Mouse (Mus musculus): ENCODE measurements around the gene Atrn. TPM values are rescaled to one million over a fixed set of nuclear protein-coding genes. Genes with fewer than 3 reads are reported as not detected.

The Atrn gene
- polyA plus RNA-seq, 1 experiment, result 6.8 TPM

DNA sequence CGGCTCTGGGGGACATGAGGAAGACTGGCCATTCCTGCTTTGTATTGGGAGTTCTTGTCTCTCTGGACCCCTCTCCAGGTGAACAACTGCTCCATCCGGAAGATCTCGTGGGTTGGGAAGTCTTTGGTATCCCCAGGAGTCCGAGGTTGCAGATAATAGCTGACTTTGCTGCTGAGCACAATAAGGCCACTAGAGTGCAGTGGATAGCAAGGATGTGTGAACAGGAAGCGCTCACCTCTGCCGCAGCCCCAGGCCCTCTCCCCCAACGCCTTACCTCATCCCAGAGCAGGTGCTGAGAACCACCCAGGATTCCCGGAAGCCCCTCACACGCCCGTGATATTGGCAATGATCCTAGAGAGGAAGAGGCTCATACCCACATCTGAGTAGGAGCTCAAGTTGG is 149.9 kb downstream of the Atrn start:
- no peak overlapping the region for H3K4me3 ChIP-seq

GRCm38 (mm10) chr2:131058672-131059071 is 152.4 kb downstream of the Atrn start:
- Histone ChIP-seq H3K79me2 (ENCODE audit: control insufficient read depth, insufficient read depth) (no peaks in the 10 kb centered on the region), H3K36me3 (ENCODE audit: control insufficient read depth, insufficient read depth) (no peaks in the 10 kb centered on the region), H3K4me2 (ENCODE audit: low read depth) (no peak overlapping the region), H3K27me3 (ENCODE audit: control insufficient read depth, insufficient read depth, insufficient read length) (peaks cover 29% of the 10 kb centered on the region), H3ac (ENCODE audit: control insufficient read depth, insufficient read length) (no peak overlapping the region), H3K4me3 (no peak overlapping the region)
- TF ChIP-seq USF1 (IDR thresholded peaks at IDR 0.05; ENCODE audit: low read depth) (no peak), E2F4 (IDR thresholded peaks at IDR 0.05; ENCODE audit: insufficient read depth) (no peak)

More for the DNA sequence above, 149.9 kb downstream of the Atrn start:
- no peaks in the 10 kb centered on the region for H3K36me3 ChIP-seq (ENCODE audit: control insufficient read depth, insufficient read depth)
- H3K4me2 ChIP-seq (ENCODE audit: low read depth), result peak overlapping the region; percentile 64
- H3K79me2 ChIP-seq (ENCODE audit: control insufficient read depth, insufficient read depth), result no peaks in the 10 kb centered on the region
- TF ChIP-seq TCF3 (IDR thresholded peaks at IDR 0.05; ENCODE audit: insufficient read length, low read depth) (no peak), USF1 (IDR thresholded peaks at IDR 0.05; ENCODE audit: low read depth) (no peak), POLR2A (IDR thresholded peaks at IDR 0.05; ENCODE audit: insufficient read length, low read depth) (no peak), TCF12 (IDR thresholded peaks at IDR 0.05; ENCODE audit: insufficient read depth, poor library complexity, severe bottlenecking) (no peak), MAX (IDR thresholded peaks at IDR 0.05; ENCODE audit: low read depth) (no peak)
- H3ac ChIP-seq (ENCODE audit: control insufficient read depth, insufficient read length), result no peak overlapping the region
- H3K27me3 ChIP-seq (ENCODE audit: control insufficient read depth, insufficient read depth, insufficient read length), result peaks cover 43% of the 10 kb centered on the region

DNA sequence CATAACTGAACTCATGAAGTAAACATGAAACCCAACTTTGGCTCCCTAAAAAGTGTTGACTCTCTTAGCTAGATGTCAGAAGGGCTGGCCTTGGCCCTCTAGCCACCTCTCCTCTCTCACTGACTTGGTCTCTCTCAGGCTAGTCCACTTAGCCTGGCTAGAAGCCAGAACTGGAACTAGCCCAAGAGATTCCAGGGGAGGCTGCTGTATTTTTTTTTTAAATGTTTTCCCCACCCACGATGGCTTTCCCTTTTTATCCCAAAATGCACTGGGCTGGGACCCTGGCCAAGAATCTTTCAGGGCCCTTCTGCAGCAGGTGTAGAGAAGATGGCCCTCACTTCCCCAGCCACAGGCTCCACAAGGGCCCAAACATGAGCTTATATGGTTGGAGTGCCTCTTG is 153.1 kb downstream of the Atrn start:
- TF ChIP-seq MYOG (IDR thresholded peaks at IDR 0.05; ENCODE audit: control insufficient read depth in 1 of 3, insufficient read depth in 1 of 3, insufficient read length in 2 of 3, low read depth in 2 of 3) (no peak), MYOD1 (IDR thresholded peaks at IDR 0.05; ENCODE audit: control insufficient read depth in 1 of 3, insufficient read length in 2 of 3, low read depth in 2 of 3) (peak in 2 of 3 experiments; percentile 6 to 26)
- Histone ChIP-seq H3K4me3 (no peak overlapping the region), H3K36me3 (ENCODE audit: control insufficient read depth, insufficient read depth) (no peaks in the 10 kb centered on the region), H3K27me3 (ENCODE audit: control insufficient read depth, insufficient read depth, insufficient read length) (peaks cover 24% of the 10 kb centered on the region), H3K79me2 (ENCODE audit: control insufficient read depth, insufficient read depth) (no peaks in the 10 kb centered on the region), H3ac (ENCODE audit: control insufficient read depth, insufficient read length) (no peak overlapping the region), H3K4me2 (ENCODE audit: low read depth) (no peak overlapping the region)

DNA sequence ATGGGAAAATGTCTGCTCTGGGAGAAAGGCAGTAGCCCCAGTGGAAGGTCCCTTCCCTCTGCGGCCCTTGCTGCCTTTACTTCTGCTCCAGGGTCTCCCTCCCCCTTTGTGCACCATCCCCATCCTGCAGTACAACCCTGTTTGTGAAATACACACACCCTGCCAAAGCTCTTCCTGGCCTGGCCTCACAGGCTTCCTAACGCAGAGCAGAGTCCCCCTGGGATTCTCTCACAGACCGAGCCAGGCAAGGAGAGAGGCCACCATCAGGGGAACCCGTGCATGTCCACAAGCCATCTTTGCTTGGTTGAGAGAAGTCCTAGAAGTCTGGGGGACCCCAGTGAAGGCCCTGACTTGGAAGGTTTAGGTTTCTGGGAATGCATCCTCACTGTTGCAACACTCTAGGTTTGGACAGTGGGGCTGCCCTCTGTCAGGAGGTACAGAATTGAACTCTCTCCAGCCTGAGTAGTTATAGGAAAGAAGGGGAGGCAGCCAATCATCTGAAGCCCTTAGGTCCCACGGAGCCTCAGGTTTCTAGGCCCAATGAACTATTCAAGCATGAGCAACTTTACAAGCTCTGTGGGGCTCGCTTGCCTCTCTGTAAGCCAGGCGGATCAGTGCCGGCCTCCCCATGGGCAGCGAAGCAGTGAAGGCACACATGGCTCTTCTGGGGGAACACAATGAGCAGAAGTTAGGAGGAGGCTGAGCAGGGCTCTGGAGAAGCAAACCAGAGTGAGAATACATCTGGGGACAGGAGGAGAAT is 153.7 kb downstream of the Atrn start:
- H3K4me3 ChIP-seq, result no peak overlapping the region
- no peaks in the 10 kb centered on the region for H3K79me2 ChIP-seq (ENCODE audit: control insufficient read depth, insufficient read depth)
- no peaks in the 10 kb centered on the region for H3K36me3 ChIP-seq (ENCODE audit: control insufficient read depth, insufficient read depth)
- no peak overlapping the region for H3K4me2 ChIP-seq (ENCODE audit: low read depth)
- TF ChIP-seq MYOD1 (IDR thresholded peaks at IDR 0.05; ENCODE audit: control insufficient read depth in 1 of 3, insufficient read length in 2 of 3, low read depth in 2 of 3) (no peak), CEBPB (IDR thresholded peaks at IDR 0.05; ENCODE audit: insufficient read depth, poor library complexity, severe bottlenecking) (no peak), SRF (IDR thresholded peaks at IDR 0.05; ENCODE audit: control insufficient read depth, insufficient read length, low read depth) (no peak), USF1 (IDR thresholded peaks at IDR 0.05; ENCODE audit: low read depth) (no peak), MAX (IDR thresholded peaks at IDR 0.05; ENCODE audit: low read depth) (no peak), E2F4 (IDR thresholded peaks at IDR 0.05; ENCODE audit: insufficient read depth) (no peak), MYOG (IDR thresholded peaks at IDR 0.05; ENCODE audit: control insufficient read depth in 1 of 3, insufficient read depth in 1 of 3, insufficient read length in 2 of 3, low read depth in 2 of 3) (no peak)
- H3ac ChIP-seq (ENCODE audit: control insufficient read depth, insufficient read length), result no peak overlapping the region
- H3K27me3 ChIP-seq (ENCODE audit: control insufficient read depth, insufficient read depth, insufficient read length), result peaks cover 19% of the 10 kb centered on the region

DNA sequence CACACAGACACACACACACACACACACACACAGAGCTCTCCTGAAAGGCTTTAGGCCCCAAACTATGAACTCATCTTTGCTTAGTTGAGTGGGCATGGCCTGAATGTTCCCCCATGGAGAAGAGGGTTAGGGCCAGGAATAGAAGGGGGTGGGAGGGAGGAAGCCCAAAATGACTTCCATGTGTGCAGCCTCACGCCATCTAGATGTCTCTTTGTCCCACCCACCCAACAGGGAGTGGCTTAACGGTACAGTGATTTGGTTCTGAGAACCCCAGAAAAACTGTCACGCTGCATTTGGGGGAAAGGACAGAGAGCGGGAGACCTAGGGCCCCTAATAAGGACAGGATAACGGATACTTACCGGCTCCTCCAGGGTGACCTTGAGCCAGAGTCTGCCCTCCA is 154.5 kb downstream of the Atrn start:
- no peak overlapping the region for H3K4me2 ChIP-seq (ENCODE audit: low read depth)

More for the DNA sequence above, 154.5 kb downstream of the Atrn start:
- no peaks in the 10 kb centered on the region for H3K79me2 ChIP-seq (ENCODE audit: control insufficient read depth, insufficient read depth)
- H3K36me3 ChIP-seq (ENCODE audit: control insufficient read depth, insufficient read depth), result no peaks in the 10 kb centered on the region
- H3K27me3 ChIP-seq (ENCODE audit: control insufficient read depth, insufficient read depth, insufficient read length), result peaks cover 10% of the 10 kb centered on the region
- TF ChIP-seq REST (IDR thresholded peaks at IDR 0.05; ENCODE audit: insufficient read depth, insufficient read length), result no peak
- no peak for TF ChIP-seq TCF3 (IDR thresholded peaks at IDR 0.05; ENCODE audit: insufficient read length, low read depth)
- no peak for TF ChIP-seq TCF12 (IDR thresholded peaks at IDR 0.05; ENCODE audit: insufficient read depth, poor library complexity, severe bottlenecking)
- TF ChIP-seq USF1 (IDR thresholded peaks at IDR 0.05; ENCODE audit: low read depth), result no peak
- no peak for TF ChIP-seq POLR2A (IDR thresholded peaks at IDR 0.05; ENCODE audit: insufficient read length, low read depth)
- TF ChIP-seq E2F4 (IDR thresholded peaks at IDR 0.05; ENCODE audit: insufficient read depth), result no peak
- no peak for TF ChIP-seq CEBPB (IDR thresholded peaks at IDR 0.05; ENCODE audit: insufficient read depth, poor library complexity, severe bottlenecking)
- no peak for TF ChIP-seq MYOD1 (IDR thresholded peaks at IDR 0.05; ENCODE audit: control insufficient read depth in 1 of 3, insufficient read length in 2 of 3, low read depth in 2 of 3)
- TF ChIP-seq MAX (IDR thresholded peaks at IDR 0.05; ENCODE audit: low read depth), result no peak
- no peak for TF ChIP-seq POLR2AphosphoS2 (IDR thresholded peaks at IDR 0.05; ENCODE audit: insufficient read length, low read depth)
- no peak for TF ChIP-seq MYOG (IDR thresholded peaks at IDR 0.05; ENCODE audit: control insufficient read depth in 1 of 3, insufficient read depth in 1 of 3, insufficient read length in 2 of 3, low read depth in 2 of 3)
- no peak for TF ChIP-seq SRF (IDR thresholded peaks at IDR 0.05; ENCODE audit: control insufficient read depth, insufficient read length, low read depth)
- no peak overlapping the region for H3ac ChIP-seq (ENCODE audit: control insufficient read depth, insufficient read length)
- H3K4me3 ChIP-seq, result no peak overlapping the region
